Mouse (Mus musculus): ENCODE results near the gene Ptcd2. TPM values are rescaled to one million over a fixed set of nuclear protein-coding genes. Genes with fewer than 3 reads are reported as not detected.
"Not testable (repeated sequence)": the region's sequence is repeated elsewhere in the genome, so short reads cannot be mapped to it uniquely, and the experiment has no call there.

The Ptcd2 gene
- total RNA-seq, 2 experiments from 2014 or later: 35.6 to 35.7 TPM

DNA sequence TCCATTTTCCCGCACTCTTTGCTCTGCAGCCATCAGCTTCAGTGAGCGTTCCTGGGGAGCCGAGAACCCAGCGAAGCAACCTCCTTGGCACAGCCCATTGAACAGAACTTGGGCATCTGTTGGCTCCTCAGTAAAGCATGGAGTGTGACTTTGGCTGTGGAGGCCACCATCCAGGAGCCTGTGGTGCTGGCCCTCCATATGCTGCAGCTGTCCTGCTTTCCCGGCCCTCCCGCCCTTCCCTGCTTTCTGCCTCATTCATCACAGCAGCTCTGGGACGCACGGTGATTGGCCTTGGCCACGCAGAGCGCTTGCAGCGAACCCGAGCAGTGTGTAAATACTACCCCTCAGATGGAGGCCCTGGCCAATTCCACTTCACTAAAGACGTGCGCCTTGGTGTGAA, 14.4 kb upstream of the Ptcd2 start:
- DNase-seq (ENCODE audit: low spot score in 2 of 2): no peak
- intact Hi-C loops (cut with DNase I): loop anchor here (10.0 kb wide), 1 partner anchor 626 kb away; no protein-coding TSS in a partner anchor

DNA sequence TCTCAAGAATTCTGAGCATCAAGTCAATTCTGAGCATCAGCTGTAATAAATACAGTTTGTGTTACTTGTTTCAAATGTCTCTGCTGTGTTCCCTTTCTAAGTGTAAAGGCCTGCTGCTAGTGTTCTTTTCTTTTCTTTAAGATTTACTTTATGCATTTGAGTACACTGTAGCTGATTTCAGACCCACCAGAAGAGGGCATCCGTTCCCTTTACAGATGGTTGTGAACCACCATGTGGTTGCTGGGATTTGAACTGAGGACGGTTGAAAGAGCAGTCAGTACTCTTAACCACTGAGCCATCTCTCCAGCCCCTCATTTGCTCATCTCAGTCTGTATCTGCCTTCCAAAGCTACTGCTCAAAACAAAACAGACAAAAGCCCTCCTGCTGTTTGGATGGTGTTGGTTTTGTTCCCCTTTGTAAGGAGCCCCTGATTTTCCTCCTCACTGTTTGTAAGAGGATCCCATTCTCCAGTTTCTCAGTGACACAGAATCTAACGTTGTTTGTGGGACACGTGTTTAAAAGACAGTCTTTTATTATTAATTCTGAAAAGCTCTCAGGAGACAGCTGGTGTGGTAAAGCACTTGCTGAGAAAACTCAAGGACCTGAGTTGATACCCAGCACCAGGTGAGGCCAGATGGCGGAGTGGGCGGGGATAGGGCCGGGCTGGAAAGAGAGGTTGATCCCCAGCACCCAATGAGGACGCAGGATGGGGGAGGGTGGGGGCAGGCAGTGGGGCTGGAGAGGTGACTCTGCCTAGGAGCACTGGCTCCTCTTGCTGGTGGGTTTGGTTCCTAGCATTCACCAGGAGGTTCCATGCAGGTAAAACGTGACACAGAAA, 12.1 kb upstream of the Ptcd2 start:
- intact Hi-C loops (cut with DNase I): loop anchor here (10.0 kb wide), 1 partner anchor 628 kb away; no protein-coding TSS in a partner anchor
- no peak for DNase-seq (ENCODE audit: low spot score in 2 of 2)

DNA sequence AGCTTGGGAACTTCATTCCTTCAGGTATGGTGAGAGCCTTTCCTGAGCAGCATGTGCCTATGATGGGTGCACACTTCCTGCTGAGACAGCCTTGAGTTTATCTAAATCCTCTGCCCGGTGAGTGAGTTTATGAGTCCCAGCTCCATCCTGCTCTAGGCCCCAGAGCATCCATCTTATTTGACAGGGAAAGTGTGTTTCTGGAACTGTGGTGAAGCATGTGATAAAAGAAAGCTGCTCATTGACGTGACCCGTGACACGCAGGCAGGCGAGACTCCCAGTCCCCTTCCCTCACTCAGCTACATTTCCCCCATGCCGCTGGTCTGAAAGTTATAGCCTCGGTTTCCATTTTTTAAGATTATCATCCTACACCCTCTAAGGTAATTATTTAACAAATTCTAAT, 11.4 kb upstream of the Ptcd2 start:
- intact Hi-C loops (cut with DNase I): loop anchor here (10.0 kb wide), 1 partner anchor 629 kb away; no protein-coding TSS in a partner anchor
- no peak for DNase-seq (ENCODE audit: low spot score in 2 of 2)

DNA sequence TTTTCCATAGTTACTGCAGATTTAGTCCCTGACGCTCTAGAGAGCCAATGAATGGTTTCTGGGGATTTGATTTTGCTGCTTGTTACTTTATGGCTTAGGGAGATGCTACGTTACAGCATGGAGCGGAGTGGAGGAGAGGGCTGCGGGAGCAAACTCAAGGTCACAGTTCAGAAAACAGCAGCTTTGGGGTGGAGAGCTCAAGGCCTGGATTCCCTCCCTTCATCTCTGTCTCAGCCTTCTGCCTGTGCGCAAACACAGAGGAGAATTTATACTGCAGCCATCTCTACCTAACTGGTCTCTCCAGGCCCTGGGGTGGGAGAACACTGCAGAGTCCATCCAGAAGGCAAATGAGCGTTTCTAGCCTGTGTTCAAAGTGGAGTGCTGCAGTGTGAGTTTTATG, 10.6 kb upstream of the Ptcd2 start:
- DNase-seq (ENCODE audit: low spot score in 2 of 2): no peak
- intact Hi-C loops (cut with DNase I): loop anchor here (10.0 kb wide), 1 partner anchor 630 kb away; no protein-coding TSS in a partner anchor

DNA sequence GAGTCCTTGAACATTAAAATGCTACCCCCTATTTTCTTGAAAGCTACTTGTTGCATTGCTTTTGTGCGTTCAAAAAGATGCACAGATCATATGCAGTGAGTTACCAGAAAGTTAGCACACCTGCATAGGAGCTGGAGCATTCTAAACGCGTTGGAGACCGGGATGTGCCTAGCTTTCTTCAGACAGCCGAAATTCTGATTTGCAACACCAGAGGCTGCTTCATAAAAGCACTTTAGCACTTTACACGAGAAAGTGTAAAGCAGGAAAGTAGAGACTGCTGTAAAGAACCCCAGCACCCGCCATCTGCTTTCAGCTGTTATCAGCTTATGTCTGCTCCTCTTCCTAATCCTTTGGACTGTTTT, 9.0 kb upstream of the Ptcd2 start:
- intact Hi-C loops (cut with DNase I): loop anchor here (1.0 to 10.0 kb wide), 2 partner anchors 489 to 631 kb away; no protein-coding TSS in a partner anchor
- DNase-seq (ENCODE audit: low spot score in 2 of 2): no peak

DNA sequence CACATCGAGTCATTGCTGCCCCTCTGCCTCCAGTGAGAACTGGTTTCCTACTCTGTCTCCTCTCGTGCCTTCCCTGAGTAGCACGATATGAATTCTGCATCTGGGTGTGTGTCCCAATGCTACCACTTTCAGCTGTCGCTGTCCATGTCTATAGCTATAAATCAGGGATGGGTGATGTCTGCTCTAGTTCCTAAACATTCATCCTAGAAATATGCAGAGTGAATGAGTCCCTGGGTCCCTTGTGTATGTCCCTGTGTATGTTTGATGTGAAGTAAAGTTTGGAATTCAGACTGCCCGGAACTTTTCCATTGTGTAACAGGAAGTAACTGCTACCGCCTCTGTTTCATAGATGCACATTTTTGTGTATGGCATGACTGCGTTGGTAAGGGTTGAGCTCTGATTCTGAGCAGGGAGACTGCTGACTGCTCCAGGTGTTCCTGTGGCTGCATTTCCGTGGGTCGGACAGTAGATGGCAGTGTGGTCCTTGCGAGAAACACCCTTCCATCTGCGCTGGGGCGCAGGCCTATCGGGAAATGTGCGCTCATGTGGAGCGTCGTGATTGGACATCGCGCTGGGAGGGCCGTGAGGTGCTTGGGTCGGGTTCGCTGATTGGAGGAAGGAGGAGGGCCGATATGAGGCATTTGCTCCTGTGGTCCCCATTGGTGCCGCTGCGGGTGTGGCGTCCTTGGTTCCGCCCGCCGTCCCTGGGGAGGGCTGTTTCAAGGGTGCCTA, 8.4 kb upstream of the Ptcd2 start:
- intact Hi-C loops (cut with DNase I): loop anchor here (1.0 to 10.0 kb wide), 2 partner anchors 489 to 632 kb away; no protein-coding TSS in a partner anchor
- peak; percentile 96 to 99 for DNase-seq (ENCODE audit: low spot score in 2 of 2)

DNA sequence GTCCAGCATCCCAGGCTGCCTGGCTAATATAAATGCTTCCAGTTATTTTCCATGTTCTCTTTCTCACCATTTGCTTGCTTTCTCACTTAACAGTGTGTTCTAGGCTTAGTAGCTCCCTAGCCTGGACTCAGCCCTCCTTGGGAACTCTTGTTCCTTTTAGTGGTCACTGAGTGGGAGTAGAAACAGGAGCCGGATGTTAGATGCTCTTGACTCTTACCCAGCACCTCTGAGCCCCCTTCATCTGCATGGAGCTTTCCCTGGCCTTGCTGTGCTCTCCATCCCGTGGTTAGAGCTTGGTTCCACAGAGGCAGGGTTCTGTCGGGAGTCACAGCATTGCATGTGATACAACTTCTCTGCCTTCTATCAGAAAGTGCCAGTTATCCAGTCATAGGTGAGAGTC, 7.1 kb upstream of the Ptcd2 start:
- intact Hi-C loops (cut with DNase I): loop anchor here (10.0 kb wide), 1 partner anchor 633 kb away; no protein-coding TSS in a partner anchor
- no peak for DNase-seq (ENCODE audit: low spot score in 2 of 2)

DNA sequence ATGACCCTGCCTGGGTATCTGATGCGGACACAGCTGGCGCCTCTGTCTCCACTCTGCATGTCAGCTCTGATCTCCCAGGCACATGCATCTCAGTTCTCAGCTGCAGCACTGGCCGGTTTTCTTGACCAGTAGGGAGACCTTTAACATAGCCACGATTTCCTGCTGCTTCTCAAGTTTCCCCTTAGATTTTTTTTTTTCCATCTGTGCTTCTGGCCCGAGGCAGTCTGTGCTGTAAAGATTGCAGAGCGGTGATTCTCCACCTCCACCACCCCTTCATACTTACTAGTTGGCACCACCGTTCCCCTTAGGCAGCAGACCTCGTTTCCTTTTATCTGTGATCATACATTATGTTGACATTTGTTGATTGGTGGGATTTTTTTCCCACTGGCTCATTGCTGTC, 6.7 kb upstream of the Ptcd2 start:
- no peak for DNase-seq (ENCODE audit: low spot score in 2 of 2)
- intact Hi-C loops (cut with DNase I): loop anchor here (10.0 kb wide), 1 partner anchor 634 kb away; no protein-coding TSS in a partner anchor

DNA sequence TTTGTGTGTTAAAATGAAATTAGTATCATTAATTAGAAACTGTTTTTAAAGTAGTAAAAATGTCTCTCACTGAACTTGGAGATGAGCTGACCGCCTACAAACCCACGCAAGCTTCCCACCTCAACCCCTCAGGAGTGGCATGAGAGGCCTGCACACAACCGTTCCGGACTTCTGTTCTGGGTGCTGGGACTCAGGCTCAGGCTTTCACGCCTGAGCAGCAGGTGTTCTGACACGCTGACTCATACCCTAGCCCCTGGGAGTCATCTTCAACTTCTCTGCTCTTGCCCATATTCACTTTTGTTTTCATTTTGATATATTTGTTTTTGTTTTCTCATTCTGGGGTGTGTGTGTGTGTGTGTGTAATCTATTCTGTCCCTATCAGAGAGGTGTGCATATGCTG, 5.5 kb upstream of the Ptcd2 start:
- no peak for DNase-seq (ENCODE audit: low spot score in 2 of 2)
- intact Hi-C loops (cut with DNase I): loop anchor here (10.0 kb wide), 1 partner anchor 635 kb away; no protein-coding TSS in a partner anchor

DNA sequence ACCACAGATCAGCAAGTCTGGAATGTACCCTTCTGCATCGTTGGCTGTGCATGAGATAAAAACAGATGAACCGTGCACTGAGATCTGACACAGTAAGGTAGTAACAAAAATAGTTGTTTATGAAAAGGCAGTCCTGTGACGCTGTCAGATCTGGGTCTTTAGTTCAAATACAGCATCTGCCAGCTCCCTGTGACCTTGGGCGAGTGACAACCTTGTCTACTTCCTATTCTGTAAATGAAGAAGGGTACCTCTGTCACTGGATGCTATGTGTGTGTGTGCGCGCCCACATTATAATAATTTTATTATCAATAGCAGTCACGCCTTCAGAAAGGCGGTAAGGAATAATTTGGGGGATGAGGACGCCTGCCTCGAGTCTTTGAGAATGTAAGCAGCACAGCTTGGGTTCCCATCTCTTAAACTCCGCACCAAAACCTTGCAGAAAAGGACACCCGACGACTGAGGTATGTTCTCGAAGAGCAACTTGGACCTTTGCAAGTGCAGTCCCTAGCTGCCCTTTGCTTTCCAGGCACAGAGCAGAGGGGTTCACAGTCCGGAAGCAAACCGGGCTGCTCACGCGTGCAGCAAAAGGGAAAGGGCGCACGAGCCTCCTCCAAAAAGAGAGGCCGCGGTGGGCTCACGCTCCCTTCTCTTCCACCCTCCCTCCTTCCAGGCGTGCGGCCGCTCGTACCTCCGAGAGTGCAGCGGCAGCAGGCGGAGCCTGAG, 468 bp downstream of the Ptcd2 start:
- DNase-seq (ENCODE audit: low spot score in 2 of 2): no peak
- intact Hi-C loops (cut with DNase I): no loop called here

DNA sequence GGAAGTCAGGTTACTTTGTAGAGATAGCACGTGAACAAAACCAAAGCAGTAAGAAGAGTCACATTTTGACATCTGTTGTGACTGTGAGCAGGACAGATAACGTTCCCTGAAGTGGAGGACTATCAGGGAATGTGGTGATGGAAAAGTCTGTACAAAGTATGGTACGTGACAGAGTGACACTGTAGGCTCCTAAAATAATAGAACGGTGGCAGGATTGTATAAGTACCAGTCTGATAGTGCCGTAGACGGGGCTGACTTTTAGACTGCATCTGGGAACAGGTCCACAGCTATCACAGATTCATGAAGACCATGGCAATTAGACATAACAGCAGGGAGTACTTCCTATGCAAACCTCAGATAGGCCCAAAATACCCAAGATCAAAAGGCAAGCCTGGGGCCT, 3.0 kb downstream of the Ptcd2 start:
- intact Hi-C loops (cut with DNase I): no loop called here
- DNase-seq (ENCODE audit: low spot score in 2 of 2): no peak

DNA sequence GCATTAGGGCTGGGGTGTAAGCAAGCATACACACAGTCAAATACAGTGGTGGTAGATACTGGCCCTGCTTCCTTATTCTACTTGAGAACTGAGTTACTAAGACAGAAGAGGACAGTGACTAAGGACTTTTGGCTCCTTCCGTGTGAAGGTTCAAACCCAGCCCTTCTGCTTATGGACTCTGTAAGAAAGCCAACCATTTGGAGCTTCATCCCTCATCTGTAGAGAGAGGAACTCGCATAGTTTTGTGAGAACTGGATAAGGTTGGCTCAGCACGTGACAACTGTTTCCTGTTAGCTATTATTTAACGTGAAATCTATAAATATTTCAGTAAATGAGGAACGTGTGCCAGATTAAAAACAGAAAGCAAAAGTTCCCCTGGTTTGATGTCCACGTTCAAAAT, 7.0 kb downstream of the Ptcd2 start:
- no peak for DNase-seq (ENCODE audit: low spot score in 2 of 2)
- intact Hi-C loops (cut with DNase I): no loop called here

DNA sequence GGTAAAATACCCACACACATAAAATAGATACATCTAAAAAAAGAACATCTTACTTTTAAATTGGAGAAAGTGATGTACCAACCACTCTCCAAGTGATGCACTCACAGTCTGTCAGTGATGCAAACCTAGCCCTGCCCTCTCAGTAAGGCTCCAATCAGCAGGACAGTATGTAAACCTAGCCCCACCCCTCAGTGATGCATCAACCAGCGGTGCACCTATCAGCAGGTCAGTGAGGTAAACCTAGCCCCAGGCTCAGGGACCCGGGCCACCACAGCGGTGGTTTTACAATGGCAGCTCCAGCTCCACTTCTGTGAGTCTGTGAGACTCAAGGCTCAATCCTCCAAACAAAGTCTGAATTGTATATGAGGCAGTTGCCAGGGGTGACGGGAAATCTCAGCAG, 13.2 kb downstream of the Ptcd2 start:
- intact Hi-C loops (cut with DNase I): no loop called here
- no peak for DNase-seq (ENCODE audit: low spot score in 2 of 2)

DNA sequence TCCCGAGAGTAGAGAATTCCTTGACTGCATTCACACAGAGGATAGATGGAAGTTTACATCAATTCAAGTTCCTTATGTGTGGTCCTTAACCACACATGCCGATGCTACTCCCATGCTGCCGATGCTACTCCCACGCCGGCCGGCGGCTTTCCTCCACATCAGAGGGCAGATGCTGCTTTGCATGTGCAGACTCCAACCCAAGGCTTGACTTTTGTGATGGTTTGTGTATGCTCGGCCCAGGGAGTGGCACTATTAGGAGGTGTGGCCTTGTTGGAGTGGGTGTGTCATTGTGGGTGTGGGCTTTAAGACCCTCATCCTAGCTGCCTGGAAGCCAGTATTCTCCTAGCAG, 20.2 kb downstream of the Ptcd2 start:
- intact Hi-C loops (cut with DNase I); DNase-seq (ENCODE audit: low spot score in 2 of 2): not testable (repeated sequence)

DNA sequence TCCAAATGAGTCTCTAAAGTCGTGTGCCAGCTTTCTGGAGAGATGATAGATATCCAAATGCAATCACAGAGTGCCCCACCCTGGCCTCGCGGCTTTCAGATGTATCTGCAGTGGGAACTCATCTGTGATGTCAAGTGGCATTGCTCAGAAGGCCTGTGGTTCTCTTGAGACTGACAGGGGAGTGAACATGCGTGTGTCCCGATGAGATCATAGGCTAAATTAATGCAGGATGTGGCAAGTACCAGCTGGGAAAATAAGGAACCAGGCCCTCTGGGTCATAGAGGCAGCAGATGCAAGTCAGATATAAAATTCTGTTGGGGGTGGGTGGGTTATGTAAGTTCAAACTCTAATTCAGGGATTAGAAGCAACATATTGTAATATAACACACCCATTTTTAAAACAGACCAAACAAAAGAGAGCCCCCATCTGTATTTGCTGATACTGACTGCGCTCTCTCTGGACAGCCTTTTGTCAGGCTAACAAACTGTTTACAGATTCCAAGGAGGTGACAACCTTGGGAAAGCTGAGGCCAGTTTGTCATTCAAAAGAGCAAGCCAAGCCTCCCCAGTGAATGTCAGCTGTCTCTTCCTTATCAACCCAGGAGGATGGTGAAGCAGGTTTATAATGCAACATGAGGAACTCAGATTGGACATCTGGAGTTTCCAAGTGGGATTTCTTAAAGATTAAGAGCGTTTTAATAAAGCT, 20.7 kb downstream of the Ptcd2 start:
- no peak for DNase-seq (ENCODE audit: low spot score in 2 of 2)
- intact Hi-C loops (cut with DNase I): no loop called here

DNA sequence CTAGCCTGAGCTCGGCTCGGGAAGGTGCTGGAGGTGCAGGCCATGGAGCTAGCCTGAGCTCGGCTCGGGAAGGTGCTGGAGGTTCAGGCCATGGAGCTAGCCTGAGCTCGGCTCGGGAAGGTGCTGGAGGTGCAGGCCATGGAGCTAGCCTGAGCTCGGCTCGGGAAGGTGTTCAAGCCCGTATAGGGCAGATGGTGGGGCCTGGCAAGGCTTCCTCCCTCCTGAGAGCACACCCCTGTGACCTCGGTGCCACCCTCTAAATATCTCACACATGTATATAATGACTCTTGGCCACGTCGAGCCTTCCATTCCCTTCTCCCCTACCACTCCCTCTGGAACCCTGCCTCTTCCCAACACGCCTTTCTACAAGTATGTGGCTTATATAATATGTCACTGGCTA, 21.6 kb downstream of the Ptcd2 start:
- intact Hi-C loops (cut with DNase I); DNase-seq (ENCODE audit: low spot score in 2 of 2): not testable (repeated sequence)

DNA sequence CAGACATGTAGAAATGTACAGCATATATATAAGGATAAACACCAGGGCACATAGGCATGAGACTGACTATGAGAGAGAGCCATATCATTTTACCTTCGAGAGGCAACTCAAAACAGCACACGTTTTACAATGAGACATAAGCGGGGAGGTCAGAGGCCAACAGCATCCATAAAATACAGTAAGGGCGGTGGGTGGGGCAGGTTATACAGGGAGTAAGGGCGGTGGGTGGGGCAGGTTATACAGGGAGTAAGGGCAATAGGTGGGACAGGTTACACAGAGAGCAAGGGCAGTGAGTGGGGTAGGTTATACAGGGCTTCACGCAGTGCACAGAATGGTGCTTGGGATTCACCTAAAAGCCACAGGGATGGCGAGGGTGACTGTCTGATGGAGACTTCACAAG, 24.1 kb downstream of the Ptcd2 start:
- intact Hi-C loops (cut with DNase I): no loop called here
- no peak for DNase-seq (ENCODE audit: low spot score in 2 of 2)

DNA sequence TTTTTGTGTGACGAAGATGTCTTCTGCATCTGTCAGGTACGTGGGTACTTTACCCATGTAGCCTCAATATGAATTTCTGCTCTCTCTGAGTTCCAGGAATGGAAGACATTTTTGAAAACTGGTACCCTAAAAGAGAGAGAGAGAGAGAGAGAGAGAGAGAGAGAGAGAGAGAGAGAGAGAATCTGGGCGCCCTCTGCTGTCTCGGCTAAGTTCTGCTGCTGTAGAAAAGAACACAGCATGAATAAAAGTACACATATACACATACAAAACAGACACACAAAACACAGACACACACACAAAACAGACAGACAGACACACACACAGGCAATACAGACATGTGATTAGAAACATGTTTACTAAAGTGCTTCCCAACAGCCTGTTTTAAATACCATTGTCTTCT, 27.4 kb downstream of the Ptcd2 start:
- peak; percentile 60 to 77 for DNase-seq (ENCODE audit: low spot score in 2 of 2)
- intact Hi-C loops (cut with DNase I): loop anchor here (5.0 kb wide), 2 partner anchors 215 to 450 kb away; no protein-coding TSS in a partner anchor

DNA sequence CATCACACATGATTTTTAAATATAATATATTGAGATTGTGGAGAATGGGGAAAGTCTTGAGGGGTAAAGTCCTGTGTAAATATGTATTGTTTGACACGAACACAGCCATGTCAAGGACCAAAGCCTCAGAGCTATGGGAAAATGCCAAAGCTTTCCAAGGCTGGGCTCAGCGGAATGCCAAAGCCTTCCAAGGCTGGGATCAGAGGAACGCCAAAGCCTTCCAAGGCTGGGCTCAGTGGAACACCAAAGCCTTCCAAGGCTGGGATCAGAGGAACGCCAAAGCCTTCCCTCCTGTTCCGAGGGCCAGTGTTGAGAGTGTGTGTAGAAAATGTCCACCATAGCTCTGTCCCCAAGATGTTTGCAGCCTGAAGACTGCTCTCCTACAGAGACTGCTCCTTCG, 28.1 kb downstream of the Ptcd2 start:
- no peak for DNase-seq (ENCODE audit: low spot score in 2 of 2)
- intact Hi-C loops (cut with DNase I): loop anchor here (5.0 kb wide), 2 partner anchors 214 to 449 kb away; no protein-coding TSS in a partner anchor
